Mouse (Mus musculus) cerebellum, adult 2 months (tissue): ENCODE measurements around the gene Med28.

ENCODE experiments used
- CTCF ChIP-seq: fragments of 200-500 bp; IDR thresholded peaks from 2 replicates; pipeline ENCODE4 v1.5.1; 2011; ENCODE audit warnings: low read depth, mild to moderate bottlenecking, control low read depth, low read length, moderate library complexity, borderline replicate concordance; ENCODE audit not compliant: insufficient read depth
- POLR2A ChIP-seq: fragments of 200-500 bp; IDR thresholded peaks from 2 replicates; pipeline ENCODE4 v1.6.1; 2011; ENCODE audit warnings: low read length, control low read depth, borderline replicate concordance; ENCODE audit not compliant: insufficient read depth

DNA sequence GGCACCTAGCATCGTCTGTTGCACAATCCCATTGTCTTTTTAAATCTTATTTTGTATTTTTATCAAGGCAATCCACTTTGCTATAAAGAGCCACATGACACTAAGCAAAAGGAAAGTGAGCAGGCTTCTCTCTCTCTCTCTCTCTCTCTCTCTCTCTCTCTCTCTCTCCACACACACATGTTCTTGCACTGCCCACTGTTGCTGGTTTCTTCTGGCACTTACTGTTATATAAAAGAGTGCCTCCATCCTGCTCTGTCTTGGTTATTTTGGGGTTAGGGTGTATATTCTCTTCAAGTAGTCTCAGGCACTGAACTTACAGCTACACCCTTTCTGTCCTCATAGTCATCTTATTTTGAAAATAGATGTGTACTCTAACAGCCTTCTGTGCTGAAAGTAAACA, 29.6 kb downstream of the Med28 start:
- TF ChIP-seq CTCF (no peak), POLR2A (no peak)
